Mouse (Mus musculus) hindbrain, embryonic 16.5 days (tissue): ENCODE results near the gene Tas2r144. TPM values are rescaled to one million over a fixed set of nuclear protein-coding genes. Genes with fewer than 3 reads are reported as not detected.

ENCODE experiments used
- ATAC-seq: fragments of 200-750 bp; cut with Nextera tagmentation; 2 replicates; pipeline ENCODE4 v1.8.0; 2017; ENCODE audit warnings: moderate TSS enrichment, moderate library complexity
- H3K27ac ChIP-seq: fragments of 300-500 bp; sonication (generic); 2 replicates; pipeline ENCODE4 v1.5.1; 2014; ENCODE audit warnings: low read depth, mild to moderate bottlenecking, control low read depth, low read length, moderate library complexity
- H3K27me3 ChIP-seq: fragments of 300-500 bp; sonication (generic); replicated peaks from 2 replicates; pipeline ENCODE4 v1.6.1; 2014; ENCODE audit warnings: low read length; ENCODE audit not compliant: control insufficient read depth, insufficient read depth
- H3K36me3 ChIP-seq: fragments of 300-500 bp; sonication (generic); 2 replicates; pipeline ENCODE4 v1.6.1; 2014; ENCODE audit warnings: mild to moderate bottlenecking, low read length, moderate library complexity, mixed read lengths; ENCODE audit not compliant: control insufficient read depth, insufficient read depth
- H3K4me1 ChIP-seq: fragments of 300-500 bp; sonication (generic); 2 replicates; pipeline ENCODE4 v1.6.1; 2014; ENCODE audit warnings: low read depth, low read length; ENCODE audit not compliant: control insufficient read depth, insufficient read depth
- H3K4me2 ChIP-seq: fragments of 300-500 bp; sonication (generic); 2 replicates; pipeline ENCODE4 v1.6.1; 2014; ENCODE audit warnings: mild to moderate bottlenecking, low read length, control low read depth, moderate library complexity
- H3K4me3 ChIP-seq: fragments of 300-500 bp; sonication (generic); 2 replicates; pipeline ENCODE4 v1.5.1; 2014; ENCODE audit warnings: mild to moderate bottlenecking, low read length, control low read depth, moderate library complexity
- H3K9ac ChIP-seq: fragments of 300-500 bp; sonication (generic); 2 replicates; pipeline ENCODE4 v1.6.1; 2014; ENCODE audit warnings: low read depth, mild to moderate bottlenecking, control low read depth, low read length, moderate library complexity
- H3K9me3 ChIP-seq: fragments of 300-500 bp; sonication (generic); 2 replicates; pipeline ENCODE4 v1.6.1; 2014; ENCODE audit warnings: mild to moderate bottlenecking, low read length, moderate library complexity; ENCODE audit not compliant: control insufficient read depth
- WGBS: fragments of 180-500 bp; shearing (Covaris S2); extraction: QIAGEN DNeasy Blood & Tissue Kit; methylation state at CpG from one replicate; pipeline ENCODE4 v1.1.7; 2014; 5-methylcytosine and 5-hydroxymethylcytosine counted together
- polyA plus RNA-seq: library from polyadenylated mRNA; unstranded; fragments of >200 nt; fragmentation: Nextera tagmentation; extraction: Ambion mirVana; gene quantifications from 2 replicates; pipeline ENCODE4 v1.2.1, GENCODE M21; 2015

Tas2r144 gene
- not detected in 2 replicates for polyA plus RNA-seq

GRCm38 (mm10) chr6:42215028-42215427 is at the start of gene Tas2r144:
Gene Tas2r144, plus strand, starts transcription at chr6:42215328.
- Histone ChIP-seq H3K4me1 (no peaks in the 10 kb centered on the region), H3K4me2 (no peak within 1 kb of the TSS), H3K9me3 (no peaks in the 10 kb centered on the region), H3K9ac (no peak within 1 kb of the TSS), H3K36me3 (no peaks in the 10 kb centered on the region), H3K27ac (no peak within 1 kb of the TSS), H3K27me3 (no peaks in the 10 kb centered on the region), H3K4me3 (no peak within 1 kb of the TSS)
- 84% methylated on average over 2 of the region's 2 CpGs for WGBS
- no peak for ATAC-seq

DNA sequence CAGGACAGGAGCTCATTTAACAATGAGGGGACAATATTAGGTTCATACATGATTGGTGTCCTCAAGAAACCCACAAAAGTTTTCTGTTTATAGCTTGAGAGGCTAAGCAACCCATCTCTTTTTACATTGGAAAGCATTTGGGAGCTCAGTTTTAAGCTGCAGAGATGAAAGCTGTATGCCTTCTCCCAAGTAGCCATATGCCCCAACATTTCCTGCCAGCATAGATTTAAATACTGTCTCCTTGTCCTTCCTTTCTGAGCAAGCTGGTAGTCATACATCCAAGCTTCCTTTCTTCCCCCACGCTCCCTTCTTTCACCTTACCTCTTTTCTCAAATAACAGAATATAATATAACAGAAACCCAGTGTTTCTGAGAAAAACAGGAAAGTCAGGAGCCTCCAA is 32.7 kb upstream of the Tas2r144 start:
- H3K27me3 ChIP-seq, result no peaks in the 10 kb centered on the region
- H3K27ac ChIP-seq, result no peak overlapping the region
- no peak for ATAC-seq
- H3K4me2 ChIP-seq, result no peak overlapping the region
- no peaks in the 10 kb centered on the region for H3K9me3 ChIP-seq
- 63% methylated on average over 1 of the region's 1 CpGs for WGBS
- no peak overlapping the region for H3K4me3 ChIP-seq
- H3K36me3 ChIP-seq, result no peaks in the 10 kb centered on the region
- no peaks in the 10 kb centered on the region for H3K4me1 ChIP-seq
- no peak overlapping the region for H3K9ac ChIP-seq

GRCm38 (mm10) chr6:42186230-42186629 is 28.9 kb upstream of the Tas2r144 start:
- Histone ChIP-seq H3K36me3 (no peaks in the 10 kb centered on the region), H3K27me3 (no peaks in the 10 kb centered on the region), H3K27ac (no peak overlapping the region), H3K4me1 (no peaks in the 10 kb centered on the region), H3K9me3 (no peaks in the 10 kb centered on the region), H3K4me2 (no peak overlapping the region), H3K4me3 (no peak overlapping the region), H3K9ac (no peak overlapping the region)
- WGBS, result 64% methylated on average over 3 of the region's 3 CpGs
- no peak for ATAC-seq

DNA sequence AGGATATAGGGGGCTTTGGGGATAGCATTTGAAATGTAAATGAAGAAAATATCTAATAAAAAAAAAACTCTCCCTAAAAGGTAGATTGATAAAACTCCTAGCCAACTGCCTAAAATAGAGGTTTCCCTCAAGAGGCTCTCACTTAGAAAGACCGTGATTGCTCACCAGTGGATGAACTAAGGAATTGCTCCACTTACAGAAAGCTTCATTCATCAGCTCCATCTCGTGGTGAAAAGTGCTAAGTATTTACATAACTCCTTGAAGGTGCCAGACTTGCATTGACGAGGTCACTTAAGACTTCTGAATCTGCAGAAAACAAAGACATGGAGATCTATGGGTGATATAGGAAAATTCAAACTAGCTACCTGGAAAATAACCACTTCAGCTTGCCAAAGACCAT is 17.4 kb upstream of the Tas2r144 start:
- H3K4me2 ChIP-seq, result no peak overlapping the region
- H3K27ac ChIP-seq, result no peak overlapping the region
- H3K9me3 ChIP-seq, result no peaks in the 10 kb centered on the region
- H3K4me1 ChIP-seq, result no peaks in the 10 kb centered on the region
- no peak overlapping the region for H3K9ac ChIP-seq
- H3K36me3 ChIP-seq, result no peaks in the 10 kb centered on the region
- no peak for ATAC-seq
- 44% methylated on average over 3 of the region's 3 CpGs for WGBS
- no peaks in the 10 kb centered on the region for H3K27me3 ChIP-seq
- H3K4me3 ChIP-seq, result no peak overlapping the region

DNA sequence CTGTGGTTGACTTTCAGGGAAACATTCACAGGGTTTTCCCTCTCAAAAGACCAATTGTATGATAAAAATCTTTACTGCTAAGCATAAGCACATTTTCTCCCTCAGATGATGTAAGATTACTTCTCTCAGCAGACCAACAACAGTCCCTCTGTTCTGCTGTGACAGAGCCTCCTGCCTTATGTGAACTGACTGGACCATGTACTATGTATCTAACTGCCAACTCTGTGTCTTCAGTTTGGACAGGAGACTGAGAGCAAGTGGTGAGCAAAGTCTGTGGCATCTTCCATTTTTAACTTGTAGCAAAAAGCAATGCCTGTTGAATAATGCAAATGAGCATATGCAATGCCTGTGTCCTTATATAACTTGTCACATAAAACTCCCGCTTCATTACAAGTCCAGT is 15.6 kb upstream of the Tas2r144 start:
- ATAC-seq, result no peak
- Histone ChIP-seq H3K36me3 (no peaks in the 10 kb centered on the region), H3K4me2 (no peak overlapping the region), H3K4me1 (no peaks in the 10 kb centered on the region), H3K9me3 (no peaks in the 10 kb centered on the region), H3K4me3 (no peak overlapping the region), H3K27ac (no peak overlapping the region), H3K9ac (no peak overlapping the region), H3K27me3 (no peaks in the 10 kb centered on the region)
- 79% methylated on average over 1 of the region's 1 CpGs for WGBS

- no peaks in the 10 kb centered on the region for H3K4me1 ChIP-seq
- H3K36me3 ChIP-seq, result no peaks in the 10 kb centered on the region
- H3K9me3 ChIP-seq, result no peaks in the 10 kb centered on the region
- H3K27ac ChIP-seq, result no peak overlapping the region
- no peak overlapping the region for H3K4me3 ChIP-seq
- no peaks in the 10 kb centered on the region for H3K27me3 ChIP-seq
- H3K4me2 ChIP-seq, result no peak overlapping the region
- no peak overlapping the region for H3K9ac ChIP-seq
- ATAC-seq, result peak; percentile 56
- 38% methylated on average over 3 of the region's 3 CpGs for WGBS
Measured at GRCm38 (mm10) chr6:42222286-42222685, 7.2 kb downstream of the Tas2r144 start.

DNA sequence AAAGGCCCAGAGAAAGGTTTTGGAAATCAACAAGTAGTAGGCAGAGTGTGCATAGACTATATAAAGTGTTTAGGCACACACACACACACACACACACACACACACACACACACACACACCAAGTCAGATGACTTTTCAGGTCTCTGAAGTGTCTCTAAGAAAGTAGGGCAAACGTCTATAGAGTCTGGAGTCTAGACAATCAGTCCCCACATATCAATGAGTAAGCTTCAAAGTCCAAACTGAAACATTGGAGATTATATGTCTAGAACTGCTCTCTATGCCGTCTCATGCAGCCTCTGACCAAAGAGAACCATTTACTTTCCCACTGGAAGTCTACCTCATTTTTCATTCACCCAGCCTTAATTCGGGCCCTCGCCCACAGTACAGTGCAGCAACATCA is 9.9 kb downstream of the Tas2r144 start:
- WGBS, result 78% methylated on average over 4 of the region's 4 CpGs
- Histone ChIP-seq H3K4me3 (no peak overlapping the region), H3K36me3 (no peaks in the 10 kb centered on the region), H3K27me3 (no peaks in the 10 kb centered on the region), H3K9ac (no peak overlapping the region), H3K9me3 (no peaks in the 10 kb centered on the region), H3K27ac (no peak overlapping the region), H3K4me1 (no peaks in the 10 kb centered on the region), H3K4me2 (no peak overlapping the region)
- no peak for ATAC-seq

- H3K9me3 ChIP-seq, result no peaks in the 10 kb centered on the region
- H3K36me3 ChIP-seq, result no peaks in the 10 kb centered on the region
- ATAC-seq, result 0 out of 2 replicates have a peak, but pooled peaks have one; percentile 50
- 34% methylated on average over 17 of the region's 17 CpGs for WGBS
- no peaks in the 10 kb centered on the region for H3K4me1 ChIP-seq
- H3K27me3 ChIP-seq, result no peaks in the 10 kb centered on the region
- H3K27ac ChIP-seq, result no peak overlapping the region
- no peak overlapping the region for H3K9ac ChIP-seq
- no peak overlapping the region for H3K4me2 ChIP-seq
- no peak overlapping the region for H3K4me3 ChIP-seq
Measured at GRCm38 (mm10) chr6:42227240-42228101, 12.3 kb downstream of the Tas2r144 start.

- H3K4me1 ChIP-seq, result no peaks in the 10 kb centered on the region
- no peak overlapping the region for H3K27ac ChIP-seq
- H3K27me3 ChIP-seq, result no peaks in the 10 kb centered on the region
- H3K4me2 ChIP-seq, result no peak overlapping the region
- no peaks in the 10 kb centered on the region for H3K36me3 ChIP-seq
- H3K4me3 ChIP-seq, result no peak overlapping the region
- no peak overlapping the region for H3K9ac ChIP-seq
- no peak for ATAC-seq
- no peaks in the 10 kb centered on the region for H3K9me3 ChIP-seq
- WGBS, result 82% methylated on average over 4 of the region's 4 CpGs
Measured at GRCm38 (mm10) chr6:42229610-42230009, 14.5 kb downstream of the Tas2r144 start.
